Mouse (Mus musculus) heart, postnatal 0 days (tissue): ENCODE data around the gene Ccdc85b. TPM values are rescaled to one million over a fixed set of nuclear protein-coding genes. Genes with fewer than 3 reads are reported as not detected.
A peak's percentile ranks its signal among the peaks of the same experiment; 100 is the strongest.

Source experiments
- ATAC-seq: fragments of 200-750 bp; cut with Nextera tagmentation; 2 replicates; pipeline ENCODE4 v1.8.0; 2017; ENCODE audit warnings: low read depth, moderate number of reproducible peaks, moderate library complexity; ENCODE audit not compliant: insufficient read depth
- DNase-seq: peaks from one replicate; pipeline ENCODE4 v3.0.0-alpha.2; 2016; ENCODE audit warnings: low spot score
- H3K27ac ChIP-seq: fragments of 300-500 bp; sonication (generic); 2 replicates; pipeline ENCODE4 v1.5.1; 2014; ENCODE audit warnings: low read depth, mild to moderate bottlenecking
- H3K27me3 ChIP-seq: fragments of 300-500 bp; sonication (generic); 2 replicates; pipeline ENCODE4 v1.6.1; 2014; ENCODE audit warnings: low read length, mixed read lengths; ENCODE audit not compliant: control insufficient read depth, insufficient read depth
- H3K36me3 ChIP-seq: fragments of 300-500 bp; sonication (generic); replicated peaks from 2 replicates; pipeline ENCODE4 v1.6.1; 2014; ENCODE audit warnings: low read length, mixed read lengths; ENCODE audit not compliant: control insufficient read depth, insufficient read depth
- H3K4me1 ChIP-seq: fragments of 300-500 bp; sonication (generic); 2 replicates; pipeline ENCODE4 v1.6.1; 2014; ENCODE audit warnings: antibody characterized with exemption; ENCODE audit not compliant: control insufficient read depth, insufficient read depth
- H3K4me2 ChIP-seq: fragments of 300-500 bp; sonication (generic); 2 replicates; pipeline ENCODE4 v1.6.1; 2014; ENCODE audit warnings: low read depth, mild to moderate bottlenecking, low read length, moderate library complexity
- H3K4me3 ChIP-seq: fragments of 300-500 bp; sonication (generic); 2 replicates; pipeline ENCODE4 v1.5.1; 2014; ENCODE audit warnings: low read depth, low read length
- H3K9ac ChIP-seq: fragments of 300-500 bp; sonication (generic); replicated peaks from 2 replicates; pipeline ENCODE4 v1.6.1; 2014; ENCODE audit warnings: low read depth, low read length, mixed read lengths
- H3K9me3 ChIP-seq: fragments of 300-500 bp; sonication (generic); replicated peaks from 2 replicates; pipeline ENCODE4 v1.6.1; 2016; ENCODE audit warnings: low read length; ENCODE audit not compliant: control insufficient read depth
- CTCF ChIP-seq: IDR thresholded peaks from 2 replicates; pipeline ENCODE4 v1.5.1; 2016; ENCODE audit warnings: antibody characterized with exemption, control low read depth, low read depth
- EP300 ChIP-seq: IDR thresholded peaks from 2 replicates; pipeline ENCODE4 v1.6.1; 2016; ENCODE audit warnings: antibody characterized with exemption, low read depth
- WGBS: fragments of 180-500 bp; shearing (Covaris S2); extraction: QIAGEN DNeasy Blood & Tissue Kit; methylation state at CpG from one replicate; pipeline ENCODE4 v1.1.7; 2014; 5-methylcytosine and 5-hydroxymethylcytosine counted together
- polyA plus RNA-seq: library from polyadenylated mRNA; unstranded; fragments of >200 nt; fragmentation: Nextera tagmentation; extraction: Ambion mirVana; gene quantifications from 2 replicates; pipeline ENCODE4 v1.2.1, GENCODE M21; 2015
- total RNA-seq: library from RNA; depleted of rRNA; stranded (reverse); fragments of >200 nt; gene quantifications from 2 replicates; pipeline ENCODE4 v1.2.3, GENCODE M21; 2014; ENCODE audit warnings: low replicate concordance

Ccdc85b gene
- total and polyA plus RNA-seq, 2 experiments from 2014 or later = 9.2 to 10.6 TPM

GRCm38 (mm10) chr19:5488878-5489571 lies 31.3 kb upstream of the Ccdc85b start:
- Histone ChIP-seq H3K4me3 (peak overlapping the region; percentile 59), H3K9me3 (no peaks in the 10 kb centered on the region), H3K27me3 (no peaks in the 10 kb centered on the region), H3K36me3 (peaks cover 42% of the 10 kb centered on the region), H3K4me2 (peak overlapping the region; percentile 72), H3K4me1 (peaks cover 17% of the 10 kb centered on the region; the same call in 1 of the 2 replicates), H3K9ac (peak overlapping the region; percentile 63), H3K27ac (peak overlapping the region; percentile 100)
- DNase-seq = peak; percentile 98
- WGBS = under 1% methylated on average over 26 of the region's 26 CpGs
- ATAC-seq = peak; percentile 77
- peak; percentile 54 for TF ChIP-seq EP300
- peak; percentile 27 for TF ChIP-seq CTCF

GRCm38 (mm10) chr19:5487768-5488550 lies 30.3 kb upstream of the Ccdc85b start, which contains the start of gene Mus81:
Gene Mus81, minus strand, starts transcription at chr19:5488402.
- Histone ChIP-seq H3K4me3 (peak within 1 kb of the TSS; percentile 59), H3K4me1 (peaks cover 17% of the 10 kb centered on the region; the same call in 1 of the 2 replicates), H3K9me3 (no peaks in the 10 kb centered on the region), H3K9ac (peak within 1 kb of the TSS; percentile 63), H3K36me3 (peaks cover 42% of the 10 kb centered on the region), H3K27ac (peak within 1 kb of the TSS; percentile 100), H3K27me3 (no peaks in the 10 kb centered on the region), H3K4me2 (peak within 1 kb of the TSS; percentile 72)
- TF ChIP-seq EP300 = peak; percentile 73
- TF ChIP-seq CTCF = peak; percentile 86
- WGBS = under 1% methylated on average over 39 of the region's 39 CpGs
- ATAC-seq (peak; percentile 69), DNase-seq (peak; percentile 98)

GRCm38 (mm10) chr19:5486771-5487170 lies 29.1 kb upstream of the Ccdc85b start:
- WGBS = 80% methylated on average over 4 of the region's 4 CpGs
- no peak overlapping the region for H3K4me3 ChIP-seq
- no peaks in the 10 kb centered on the region for H3K9me3 ChIP-seq
- H3K4me2 ChIP-seq = no peak overlapping the region
- TF ChIP-seq CTCF (no peak), EP300 (no peak)
- peaks cover 13% of the 10 kb centered on the region; the same call in 1 of the 2 replicates for H3K4me1 ChIP-seq
- DNase-seq (no peak), ATAC-seq (no peak)
- no peak overlapping the region for H3K9ac ChIP-seq
- no peak overlapping the region for H3K27ac ChIP-seq
- H3K36me3 ChIP-seq = peaks cover 47% of the 10 kb centered on the region
- H3K27me3 ChIP-seq = no peaks in the 10 kb centered on the region

GRCm38 (mm10) chr19:5486286-5486685 lies 28.6 kb upstream of the Ccdc85b start:
- WGBS = 76% methylated on average over 8 of the region's 8 CpGs
- H3K27me3 ChIP-seq = no peaks in the 10 kb centered on the region
- no peak overlapping the region for H3K4me3 ChIP-seq
- H3K4me2 ChIP-seq = no peak overlapping the region
- no peak overlapping the region for H3K9ac ChIP-seq
- ATAC-seq (no peak), DNase-seq (no peak)
- H3K9me3 ChIP-seq = no peaks in the 10 kb centered on the region
- H3K27ac ChIP-seq = no peak overlapping the region
- peaks cover 12% of the 10 kb centered on the region; the same call in 1 of the 2 replicates for H3K4me1 ChIP-seq
- H3K36me3 ChIP-seq = peaks cover 52% of the 10 kb centered on the region
- TF ChIP-seq CTCF = no peak

- Histone ChIP-seq H3K4me1 (peaks cover 12% of the 10 kb centered on the region; the same call in 1 of the 2 replicates), H3K4me2 (no peak overlapping the region), H3K9me3 (no peaks in the 10 kb centered on the region), H3K27me3 (no peaks in the 10 kb centered on the region), H3K27ac (no peak overlapping the region), H3K9ac (no peak overlapping the region), H3K4me3 (no peak overlapping the region), H3K36me3 (peaks cover 55% of the 10 kb centered on the region)
- DNase-seq = no peak
- no peak for ATAC-seq
- 90% methylated on average over 7 of the region's 7 CpGs for WGBS
- no peak for TF ChIP-seq EP300
- no peak for TF ChIP-seq CTCF
Measured at GRCm38 (mm10) chr19:5485821-5486220, 28.1 kb upstream of the Ccdc85b start.
